Mouse (Mus musculus): ENCODE data around the gene Gm7233. TPM values are rescaled to one million over a fixed set of nuclear protein-coding genes. Genes with fewer than 3 reads are reported as not detected.

Gm7233 gene
- polyA plus RNA-seq (2017; shearing (Covaris generic)) = not detected

DNA sequence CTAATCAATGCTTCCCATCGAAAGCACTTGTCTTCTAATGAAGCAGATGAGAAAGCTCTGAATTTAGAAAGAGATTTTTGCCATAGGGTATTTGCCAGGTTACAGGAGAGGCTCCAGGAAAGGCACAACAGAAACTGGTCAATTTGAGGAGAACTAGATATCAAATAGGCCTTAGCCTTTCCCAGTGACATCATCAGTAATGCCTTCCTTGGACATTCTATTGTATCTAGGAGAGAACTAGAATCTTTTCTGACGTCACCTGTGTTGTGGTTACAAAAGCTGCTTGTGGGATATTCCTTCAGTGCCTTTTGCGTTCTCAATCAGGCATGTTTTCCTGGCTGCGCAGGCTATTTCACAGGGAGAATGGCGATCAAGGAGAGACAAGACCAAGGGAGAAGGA, at the start of gene Gm7233:
Gene Gm7233 (plus strand): TSS at position 301 of the 400 bp plus-strand sequence.

DNA sequence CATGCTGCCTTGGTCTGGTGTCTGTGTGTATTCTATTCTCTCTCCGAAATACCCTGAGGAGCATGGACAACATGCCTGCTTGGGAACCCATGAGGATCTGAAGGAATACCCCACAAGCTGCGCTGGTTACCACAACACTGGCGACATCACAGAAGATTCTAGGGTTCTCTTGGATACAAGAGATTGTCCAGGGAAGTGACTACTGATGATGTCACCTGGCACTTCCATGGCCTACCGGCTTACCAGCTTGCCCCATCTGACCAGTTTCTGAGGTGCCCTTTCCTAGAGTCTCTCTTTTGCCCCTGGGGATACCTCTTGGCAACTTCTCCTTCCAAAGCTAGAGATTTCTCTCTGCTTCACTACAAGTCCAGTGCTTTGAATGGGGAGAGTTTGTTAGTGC, 55.5 kb downstream of the Gm7233 start, which contains the start of gene Gm8122:
Gene Gm8122 (minus strand): TSS at position 101 of the 400 bp plus-strand sequence.

Other genes with a start within 250 kb of the Gm7233 start
- gene Gm8082, start 186.2 kb upstream of the Gm7233 start, polyA plus RNA-seq (2017; shearing (Covaris generic)) = not detected
- gene Gm10376, start 164.2 kb upstream of the Gm7233 start, polyA plus RNA-seq (2017; shearing (Covaris generic)) = not detected
- 0.55 TPM for gene Gm8094, start 103.2 kb upstream of the Gm7233 start, polyA plus RNA-seq (2017; shearing (Covaris generic))
- gene Gm8104, start 79.3 kb upstream of the Gm7233 start, polyA plus RNA-seq (2017; shearing (Covaris generic)) = not detected
- gene Gm8122, start 55.4 kb downstream of the Gm7233 start, polyA plus RNA-seq (2017; shearing (Covaris generic)) = not detected
- gene Gm8126, start 78.8 kb downstream of the Gm7233 start, polyA plus RNA-seq (2017; shearing (Covaris generic)) = 0.29 TPM
- gene Gm9732, start 95.2 kb downstream of the Gm7233 start, polyA plus RNA-seq (2017; shearing (Covaris generic)) = 0.31 TPM
- not detected for gene Gm8127, start 114.0 kb downstream of the Gm7233 start, polyA plus RNA-seq (2017; shearing (Covaris generic))
- gene 1700001F09Rik, start 167.9 kb downstream of the Gm7233 start, polyA plus RNA-seq (2017; shearing (Covaris generic)) = not detected
- gene Gm8138, start 236.5 kb downstream of the Gm7233 start, polyA plus RNA-seq (2017; shearing (Covaris generic)) = not detected

Measured in effector memory CD4-positive, alpha-beta T cell, adult 5 months (primary cell).